Mouse (Mus musculus) heart, adult 2 months (tissue): ENCODE data around the gene Wwox.

Experiments
- CTCF ChIP-seq: fragments of 200-600 bp; IDR thresholded peaks from 2 replicates; pipeline ENCODE4 v1.8.1; 2022; ENCODE audit warnings: antibody characterized with exemption, mild to moderate bottlenecking, moderate library complexity
- EP300 ChIP-seq: fragments of 200-500 bp; IDR thresholded peaks from 2 replicates; pipeline ENCODE4 v1.6.1; 2011; ENCODE audit warnings: low read depth, low read length, control low read depth; ENCODE audit not compliant: insufficient read depth

GRCm38 (mm10) chr8:114504889-114505288 lies 65.4 kb downstream of the Wwox start:
- TF ChIP-seq CTCF (no peak), EP300 (no peak)
